Mouse (Mus musculus): ENCODE data around the gene Acad10.
"Not testable (repeated sequence)": the region's sequence is repeated elsewhere in the genome, so short reads cannot be mapped to it uniquely, and the experiment has no call there.

The Acad10 gene

DNA sequence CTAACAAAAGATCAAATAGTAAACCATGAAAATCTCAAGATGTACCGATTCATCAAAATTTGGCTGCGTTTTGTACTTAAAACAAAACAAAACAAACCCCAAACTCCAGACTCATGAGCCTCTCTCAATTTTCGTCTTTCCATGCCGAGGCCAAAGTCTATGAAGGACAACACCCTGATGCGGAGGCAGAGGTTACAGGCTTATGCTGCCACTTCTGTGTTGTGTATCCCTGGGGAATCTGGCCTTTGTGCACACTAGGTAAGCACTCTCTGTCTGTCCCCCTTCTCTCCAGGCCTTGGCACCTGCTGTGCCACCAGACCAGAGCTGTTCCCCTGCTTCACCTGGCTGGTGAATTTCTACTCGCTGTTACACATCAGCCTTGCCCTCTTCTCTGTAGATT, 2.7 kb downstream of the Acad10 start:
- in situ Hi-C loops (cut with MboI, MseI) = not testable (repeated sequence)

DNA sequence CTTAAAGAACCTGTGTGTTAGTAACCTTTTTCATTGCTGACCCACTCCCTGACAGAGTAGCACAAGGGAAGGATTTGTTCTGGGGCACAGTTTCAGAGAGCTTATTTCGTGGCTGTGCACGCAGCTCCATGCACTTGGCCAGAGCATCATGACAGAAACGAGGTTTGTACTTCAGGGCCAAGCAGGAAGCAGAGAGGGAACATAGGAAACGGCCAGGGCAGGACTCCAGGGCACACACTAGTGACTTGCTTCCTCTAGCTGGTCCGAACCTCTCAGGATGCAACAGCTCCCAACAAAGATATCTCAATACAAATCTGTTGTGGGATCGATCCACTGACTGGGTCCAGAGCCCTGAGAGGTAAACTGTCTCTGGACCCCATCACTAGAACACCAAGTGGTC, 3.4 kb downstream of the Acad10 start:
- in situ Hi-C loops (cut with MboI, MseI) = not testable (repeated sequence)

DNA sequence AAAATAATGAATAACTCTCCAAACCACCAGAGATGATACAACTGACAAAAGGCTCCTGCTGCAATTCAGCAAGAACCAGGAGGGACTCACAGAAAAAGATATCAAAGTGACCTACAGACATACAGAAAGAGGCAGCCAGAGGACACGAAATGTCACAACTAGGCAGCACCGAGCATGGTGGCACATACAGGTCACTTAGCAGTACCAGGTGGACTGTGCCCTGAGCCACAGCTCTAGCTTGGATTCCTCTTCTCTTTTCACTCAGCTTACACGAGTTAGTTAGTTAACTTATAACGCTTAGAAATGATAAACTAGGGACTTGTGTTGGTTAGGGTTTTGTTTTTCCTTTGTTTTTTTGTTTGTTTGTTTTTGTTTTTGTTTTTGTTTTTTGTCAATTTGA, 5.8 kb downstream of the Acad10 start:
- in situ Hi-C loops (cut with MboI, MseI) = no loop called here

DNA sequence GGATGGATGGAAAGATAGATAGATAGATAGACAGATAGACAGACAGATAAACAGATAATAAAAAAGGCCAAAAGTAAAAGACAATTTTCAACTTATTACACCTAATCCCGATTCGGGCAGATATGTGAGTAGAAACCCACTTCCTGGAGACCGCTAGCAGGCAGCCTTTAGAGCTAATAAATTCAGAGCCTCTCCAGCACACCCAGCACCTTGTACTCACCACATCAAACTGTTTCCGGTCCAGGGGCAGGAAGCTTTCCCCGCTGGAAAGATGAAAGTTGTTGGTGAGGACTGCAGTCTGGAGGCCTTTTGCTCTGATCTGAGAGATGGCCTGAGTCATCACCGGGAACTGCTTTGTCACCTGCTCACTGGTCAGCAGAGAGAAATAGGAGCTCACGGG, 11.2 kb downstream of the Acad10 start:
- in situ Hi-C loops (cut with MboI, MseI) = no loop called here

DNA sequence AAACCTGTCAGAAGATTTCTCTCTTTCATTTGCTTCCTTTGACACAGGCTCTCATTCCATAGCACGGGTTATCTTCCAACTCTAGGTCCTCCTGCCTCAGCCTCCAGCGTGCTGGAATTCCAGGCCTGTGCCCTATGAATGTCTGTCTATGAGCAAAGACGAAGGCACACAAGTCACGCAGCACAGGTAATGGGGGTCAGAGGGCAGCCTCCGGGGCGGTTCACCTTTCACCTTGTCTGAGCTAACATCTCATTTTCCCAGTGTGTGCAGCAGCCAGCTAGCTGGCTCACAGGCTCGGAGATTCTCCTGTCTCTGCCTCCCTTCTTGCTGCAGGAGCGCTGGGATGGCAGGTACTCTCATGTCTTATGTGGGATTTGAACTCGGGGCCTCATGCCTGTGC, 20.7 kb downstream of the Acad10 start:
- in situ Hi-C loops (cut with MboI, MseI) = no loop called here

DNA sequence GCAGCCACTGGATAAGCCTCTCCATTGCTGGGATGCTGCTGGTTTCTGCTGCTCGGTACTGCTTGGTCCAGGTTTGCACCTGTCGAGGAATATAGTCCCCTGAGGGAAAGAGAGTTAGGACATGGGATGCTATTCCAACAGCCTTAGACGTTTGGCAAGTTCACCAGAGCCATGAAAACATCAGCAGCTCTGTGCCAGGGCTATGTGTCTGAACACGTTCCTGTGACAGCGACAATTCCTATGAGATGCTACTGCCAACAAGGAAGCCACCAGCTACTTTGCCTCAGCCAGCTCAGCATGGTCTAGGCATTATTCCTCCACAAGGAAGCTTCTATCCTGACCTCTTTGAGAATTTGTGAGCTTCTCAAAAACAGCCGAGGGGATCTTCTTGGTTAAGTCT, 23.0 kb downstream of the Acad10 start:
- in situ Hi-C loops (cut with MboI, MseI) = no loop called here

DNA sequence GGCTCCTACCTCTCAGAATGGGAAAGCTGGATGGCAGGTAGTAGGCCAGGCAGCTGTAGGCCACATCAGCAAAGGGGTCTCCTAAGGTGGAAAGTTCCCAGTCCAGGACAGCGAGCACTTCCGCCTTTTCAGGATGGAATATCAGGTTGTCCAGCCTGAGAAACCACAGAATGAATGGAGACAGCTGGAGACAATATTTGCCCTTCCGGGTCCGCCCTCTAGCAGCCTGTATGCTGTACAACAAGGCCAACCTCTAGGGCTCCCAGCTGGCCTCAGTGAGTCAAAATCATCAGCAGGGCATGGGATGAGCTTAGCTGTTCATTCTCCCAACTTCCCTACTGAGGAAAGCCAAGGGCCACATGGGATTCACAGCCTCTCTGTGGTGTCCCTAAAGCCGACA, 25.6 kb downstream of the Acad10 start:
- in situ Hi-C loops (cut with MboI, MseI) = no loop called here

DNA sequence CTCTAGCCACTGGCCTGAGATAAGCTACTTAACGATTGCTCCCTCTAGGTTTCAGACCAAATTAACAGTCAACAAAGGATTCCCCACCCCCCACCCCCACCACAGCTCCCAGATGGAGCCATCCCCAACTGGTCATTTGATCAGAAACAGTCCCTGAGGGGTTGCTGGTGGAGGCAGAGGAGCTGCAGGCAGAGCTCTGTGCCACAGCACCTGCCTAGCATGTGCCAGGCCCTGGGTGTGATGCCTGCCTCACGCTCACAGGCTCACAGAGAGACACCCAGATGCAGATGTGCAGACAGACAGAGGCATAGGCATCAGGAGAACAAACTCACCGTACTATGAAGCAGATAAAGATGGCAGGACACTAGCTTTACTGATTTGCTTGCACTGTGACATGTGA, 27.5 kb downstream of the Acad10 start:
- in situ Hi-C loops (cut with MboI, MseI) = no loop called here

DNA sequence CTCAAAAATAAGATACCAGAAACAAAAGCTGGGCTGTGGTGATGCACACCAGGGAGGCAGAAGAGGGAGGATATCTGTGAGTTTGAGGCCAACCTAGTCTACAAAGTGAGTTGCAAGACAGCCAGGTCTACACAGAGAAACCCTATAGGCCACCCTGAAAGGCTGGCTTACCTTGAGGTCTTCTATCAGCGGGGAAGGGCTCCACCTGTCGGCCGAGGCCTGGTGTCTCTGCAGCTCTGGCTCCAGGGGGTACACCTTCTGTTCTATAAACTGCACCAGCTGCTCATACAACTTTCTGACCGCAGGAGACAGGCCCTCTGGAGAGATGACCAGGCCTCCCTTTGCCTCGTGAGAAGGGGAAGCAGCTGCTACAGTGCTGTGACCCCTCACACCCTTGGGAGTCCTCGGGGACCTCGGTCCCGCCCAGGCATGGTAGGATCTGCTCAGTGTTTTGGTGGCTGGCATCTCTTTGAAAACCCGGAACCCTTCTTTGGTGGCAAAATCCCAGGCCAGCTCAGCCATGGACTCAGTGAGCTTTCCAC, 29.1 kb downstream of the Acad10 start:
- in situ Hi-C loops (cut with MboI, MseI) = not testable (repeated sequence)

DNA sequence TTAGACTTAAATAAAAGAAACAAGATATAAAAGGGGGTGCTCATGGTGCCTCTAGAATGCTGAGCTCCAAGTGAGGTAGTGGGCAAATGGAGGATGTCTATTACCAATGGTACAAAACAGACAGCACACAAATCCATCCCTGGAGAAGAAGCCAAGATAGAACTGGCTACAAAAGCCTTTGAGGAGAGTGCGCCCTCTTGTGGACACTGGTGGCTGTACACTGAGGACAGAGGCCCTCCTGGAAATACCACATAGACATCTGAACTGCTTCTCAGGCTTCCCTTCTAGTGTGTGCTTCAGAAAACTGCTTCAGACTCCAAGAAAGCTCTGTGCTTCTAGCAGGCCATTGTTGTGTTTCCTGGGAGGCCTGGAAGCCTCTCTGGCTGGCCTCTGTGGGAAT, 32.4 kb downstream of the Acad10 start:
- in situ Hi-C loops (cut with MboI, MseI) = no loop called here

DNA sequence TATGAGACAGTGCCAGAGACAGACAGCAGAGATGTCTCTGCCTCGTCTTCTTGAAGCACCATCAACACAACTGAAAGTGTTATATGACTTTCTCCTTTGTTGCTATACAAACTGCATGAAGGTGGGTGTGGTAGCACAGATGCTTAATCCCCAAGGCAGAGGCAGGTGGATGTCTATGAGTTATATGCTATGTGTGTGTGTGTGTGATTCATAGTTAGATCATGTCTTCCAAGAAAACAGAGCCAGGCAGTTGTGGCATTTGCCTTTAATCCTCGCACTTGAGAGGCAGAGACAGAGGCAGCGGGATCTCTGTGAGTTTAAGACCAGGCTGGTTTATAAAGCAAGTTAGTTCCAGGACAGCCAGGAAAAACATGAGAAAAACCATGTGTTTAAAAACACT, 37.1 kb downstream of the Acad10 start:
- in situ Hi-C loops (cut with MboI, MseI) = no loop called here

DNA sequence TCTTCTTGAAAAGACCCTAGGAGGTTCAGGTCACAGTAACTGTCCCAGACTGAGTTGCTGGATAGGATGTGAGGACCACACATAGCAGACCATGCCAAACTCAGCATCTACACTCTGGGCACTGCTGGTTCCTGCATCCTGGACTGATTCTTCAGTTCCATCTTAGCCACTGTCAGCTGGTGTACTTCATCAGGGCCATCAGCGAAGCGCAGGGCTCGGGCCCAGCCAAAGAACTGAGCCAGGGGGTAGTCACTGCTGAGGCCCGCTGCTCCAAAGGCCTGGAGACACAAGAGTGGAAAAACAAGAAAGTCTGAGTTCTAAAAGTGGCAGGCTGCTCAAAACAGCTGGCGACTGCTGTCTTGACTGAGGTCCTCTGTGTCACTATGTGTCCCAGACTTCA, 39.2 kb downstream of the Acad10 start:
- in situ Hi-C loops (cut with MboI, MseI) = no loop called here

DNA sequence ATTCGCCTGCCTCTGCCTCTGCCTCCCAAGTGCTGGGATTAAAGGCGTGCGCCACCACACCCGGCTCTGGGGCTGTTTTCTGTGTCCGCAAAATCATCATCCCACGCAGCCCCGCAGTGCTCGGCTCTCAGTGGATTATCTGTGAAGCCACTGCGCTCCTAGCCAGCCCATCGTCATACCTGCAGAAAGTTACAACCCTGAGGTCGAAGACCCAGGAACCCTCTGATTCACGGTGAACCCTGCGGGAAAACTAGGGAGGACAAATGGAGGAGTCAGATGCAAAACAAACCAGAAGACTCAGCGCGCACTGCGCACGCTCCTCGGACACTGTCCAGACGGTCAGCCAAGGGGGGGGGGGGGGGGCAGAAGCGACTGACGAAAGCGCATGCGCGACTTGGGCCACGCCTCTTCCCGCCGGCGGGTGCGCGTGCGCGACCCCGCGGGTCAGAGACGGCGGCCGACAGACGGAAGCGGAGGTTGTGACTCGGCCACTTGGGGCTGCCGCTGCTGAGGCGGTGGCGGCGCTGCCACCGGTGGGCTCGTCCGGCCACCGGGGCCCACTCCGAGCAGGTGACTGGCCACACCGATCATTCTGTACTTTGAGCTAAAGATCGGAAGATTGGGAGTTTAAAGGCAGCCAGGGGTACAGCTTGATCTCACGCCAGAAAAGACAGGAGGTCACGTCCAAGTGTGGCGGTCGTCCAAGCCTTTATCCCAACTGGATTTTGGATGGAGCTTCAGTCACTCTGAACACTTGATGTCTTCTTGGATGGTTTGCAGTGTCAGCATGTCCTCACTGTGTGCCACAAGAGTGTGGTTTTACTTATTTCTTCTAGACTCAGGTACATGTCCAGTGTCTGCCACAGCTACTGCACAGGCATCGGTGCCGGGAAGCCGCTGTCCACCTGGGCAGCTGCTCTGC, 41.5 kb downstream of the Acad10 start, which contains the start of gene Acad12:
Acad12 (minus strand) TSS at position 347 of the 922 bp plus-strand sequence.
- in situ Hi-C loops (cut with MboI, MseI) = loop anchor here (10.0 kb wide), 1 partner anchor 1866 kb away; the partner anchor contains the start of genes Il31 and Lrrc43

DNA sequence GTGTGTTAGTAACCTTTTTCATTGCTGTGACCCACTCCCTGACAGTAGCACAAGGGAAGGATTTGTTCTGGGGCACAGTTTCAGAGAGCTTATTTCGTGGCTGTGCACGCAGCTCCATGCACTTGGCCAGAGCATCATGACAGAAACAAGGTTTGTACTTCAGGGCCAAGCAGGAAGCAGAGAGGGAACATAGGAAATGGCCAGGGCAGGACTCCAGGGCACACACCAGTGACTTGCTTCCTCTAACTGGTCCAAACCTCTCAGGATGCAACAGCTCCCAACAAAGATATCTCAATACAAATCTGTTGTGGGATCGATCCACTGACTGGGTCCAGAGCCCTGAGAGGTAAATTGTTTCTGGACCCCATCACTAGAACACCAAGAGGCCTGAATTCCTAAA, 45.4 kb downstream of the Acad10 start:
- in situ Hi-C loops (cut with MboI, MseI) = loop anchor here (10.0 kb wide), 1 partner anchor 1870 kb away; the partner anchor contains the start of genes Il31 and Lrrc43

DNA sequence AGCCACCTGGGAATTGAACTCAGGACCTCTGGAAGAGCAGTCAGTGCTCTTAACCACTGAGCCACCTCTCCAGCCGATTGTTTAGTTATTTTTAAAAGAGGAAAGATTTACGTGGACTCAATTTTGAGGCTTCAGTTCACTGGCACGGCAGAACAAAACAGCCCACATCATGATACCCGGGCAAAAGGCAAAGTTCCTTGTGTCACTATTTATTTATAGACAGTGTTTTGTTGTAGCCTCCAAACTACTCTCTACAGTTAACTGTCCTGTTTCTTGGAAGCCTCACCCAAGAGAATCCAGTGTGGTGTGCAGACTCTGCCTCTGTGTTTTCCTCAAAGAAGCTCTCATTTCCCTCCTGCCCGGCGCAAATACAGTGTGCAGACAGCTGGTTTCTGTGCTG, 48.3 kb downstream of the Acad10 start:
- in situ Hi-C loops (cut with MboI, MseI) = loop anchor here (10.0 kb wide), 1 partner anchor 1873 kb away; the partner anchor contains the start of genes Il31 and Lrrc43

DNA sequence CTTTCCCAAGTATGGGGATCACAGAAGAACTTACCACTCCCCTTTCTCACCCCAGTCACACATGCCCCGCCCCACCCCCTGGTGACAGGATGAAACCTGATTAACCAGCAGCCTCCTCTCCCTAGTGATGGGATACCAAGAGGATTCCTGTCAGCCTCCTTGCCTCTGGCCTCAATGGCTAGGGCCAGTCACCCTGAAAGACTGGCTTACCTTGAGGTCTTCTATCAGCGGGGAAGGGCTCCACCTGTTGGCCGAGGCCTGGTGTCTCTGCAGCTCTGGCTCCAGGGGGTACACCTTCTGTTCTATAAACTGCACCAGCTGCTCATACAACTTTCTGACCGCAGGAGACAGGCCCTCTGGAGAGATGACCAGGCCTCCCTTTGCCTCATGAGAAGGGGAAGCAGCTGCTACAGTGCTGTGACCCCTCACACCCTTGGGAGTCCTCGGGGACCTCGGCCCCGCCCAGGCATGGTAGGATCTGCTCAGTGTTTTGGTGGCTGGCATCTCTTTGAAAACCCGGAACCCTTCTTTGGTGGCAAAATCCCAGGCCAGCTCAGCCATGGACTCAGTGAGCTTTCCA, 50.7 kb downstream of the Acad10 start:
- in situ Hi-C loops (cut with MboI, MseI) = loop anchor here (5.0 to 10.0 kb wide), 3 partner anchors 42 to 1875 kb away; partner anchors contain the start of genes Il31 and Lrrc43

DNA sequence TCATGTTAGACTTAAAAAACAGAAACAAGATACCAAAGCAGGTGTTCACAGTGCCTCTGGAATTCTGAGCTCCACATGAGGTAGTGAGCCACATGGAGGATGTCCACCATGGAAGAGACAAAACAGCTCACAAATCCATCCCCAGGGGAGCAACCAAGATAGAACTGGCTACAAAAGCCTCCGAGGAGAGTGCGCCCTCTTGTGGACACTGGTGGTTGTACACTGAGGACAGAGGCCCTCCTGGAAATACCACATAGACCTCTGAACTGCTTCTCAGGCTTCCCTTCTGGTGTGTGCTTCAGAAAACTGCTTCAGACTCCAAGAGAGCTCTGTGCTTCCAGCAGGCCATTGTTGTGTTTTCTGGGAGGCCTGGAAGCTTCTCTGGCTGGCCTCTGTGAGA, 54.2 kb downstream of the Acad10 start:
- in situ Hi-C loops (cut with MboI, MseI) = loop anchor here (5.0 to 10.0 kb wide), 2 partner anchors 39 to 1481 kb away; no protein-coding TSS in a partner anchor

DNA sequence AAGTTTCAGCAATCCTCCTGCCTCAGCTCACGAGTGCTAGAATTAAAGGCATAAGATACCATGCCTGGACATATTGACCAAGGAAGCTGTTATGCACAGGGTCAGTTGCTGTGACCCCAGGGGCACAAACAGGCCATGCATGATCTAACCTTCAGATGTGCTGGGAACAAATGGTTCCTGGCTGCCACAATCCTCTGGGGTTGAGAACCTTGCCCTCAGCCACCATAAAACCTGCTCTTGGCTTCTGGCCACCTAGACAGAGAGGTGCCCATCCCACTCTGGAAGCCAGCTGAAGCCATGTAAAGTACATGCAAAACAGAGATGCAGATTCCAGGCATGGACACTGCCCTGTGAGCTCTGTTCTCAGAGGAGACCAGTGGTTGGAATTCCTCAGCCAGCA, 56.5 kb downstream of the Acad10 start:
- in situ Hi-C loops (cut with MboI, MseI) = loop anchor here (10.0 kb wide), 1 partner anchor 1479 kb away; no protein-coding TSS in a partner anchor

DNA sequence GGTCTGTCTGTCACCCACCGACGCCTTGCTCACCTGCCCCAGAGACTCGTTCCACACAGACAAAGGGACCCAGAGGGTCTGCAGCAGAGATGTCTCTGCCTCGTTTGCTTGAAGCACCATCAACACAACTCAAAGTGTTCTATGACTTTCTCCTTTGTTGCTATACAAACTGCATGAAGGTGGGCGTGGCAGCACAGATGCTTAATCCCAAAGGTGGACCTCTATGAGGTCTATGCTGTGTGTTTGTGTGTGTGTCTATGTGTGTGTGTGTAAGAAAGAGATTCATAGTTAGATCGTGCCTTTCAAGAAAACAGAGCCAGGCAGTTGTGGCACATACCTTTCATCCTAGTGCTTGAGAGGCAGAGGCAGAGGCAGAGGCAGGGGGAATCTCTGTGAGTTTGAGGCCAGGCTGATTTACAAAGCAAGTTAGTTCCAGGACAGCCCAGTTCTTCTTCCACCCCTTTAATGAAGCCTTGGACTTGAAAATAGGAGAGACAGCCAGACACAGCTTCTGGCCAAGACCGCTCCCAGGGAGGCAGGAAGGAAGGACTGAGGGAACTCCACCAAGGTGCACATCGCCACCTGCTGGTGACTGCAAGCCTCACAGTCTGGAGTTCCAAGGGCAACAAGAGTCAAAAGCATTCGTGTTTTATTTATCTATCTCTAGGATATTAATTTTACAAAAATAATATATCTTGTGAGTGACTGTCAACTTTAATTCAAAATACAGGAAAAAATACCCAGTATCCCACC, 58.6 kb downstream of the Acad10 start:
- in situ Hi-C loops (cut with MboI, MseI) = loop anchor here (10.0 kb wide), 1 partner anchor 1477 kb away; no protein-coding TSS in a partner anchor

DNA sequence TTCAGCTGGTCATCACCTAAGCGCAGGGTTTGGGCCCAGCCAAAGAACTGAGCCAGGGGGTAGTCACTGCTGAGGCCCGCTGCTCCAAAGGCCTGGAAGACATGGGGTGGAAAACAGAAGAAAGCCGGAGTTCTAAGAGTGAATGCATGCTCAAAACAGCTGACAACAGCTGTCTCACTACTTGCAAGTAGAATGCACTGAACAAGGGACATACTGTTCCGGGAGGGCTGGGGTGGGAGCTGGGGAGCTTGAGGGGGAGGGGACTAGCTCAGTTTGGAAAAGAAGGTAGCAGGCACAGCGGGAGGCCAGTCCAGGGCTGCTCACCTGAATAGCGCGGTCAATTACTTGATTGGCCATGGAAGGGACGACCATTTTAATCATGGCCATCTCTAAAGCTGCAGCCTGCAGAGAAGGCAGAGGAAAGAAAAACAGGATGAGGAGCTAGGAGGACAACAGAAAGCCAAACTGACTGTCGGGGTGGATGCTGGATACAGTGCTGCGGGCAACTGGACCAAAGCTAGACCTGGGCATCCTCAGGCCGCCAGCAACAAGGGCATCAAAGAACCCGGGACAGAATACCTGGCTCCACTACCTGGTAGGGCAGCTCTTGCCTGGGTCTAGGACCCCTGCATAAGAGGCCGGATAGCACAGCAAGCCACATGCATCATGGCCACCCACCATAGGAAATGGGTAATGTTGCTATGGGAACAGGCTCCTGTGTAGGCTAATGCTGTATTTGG, 61.3 kb downstream of the Acad10 start:
- in situ Hi-C loops (cut with MboI, MseI) = no loop called here

Measured in T-helper 1 cell (primary cell).